Mouse (Mus musculus) heart, adult 9 months (tissue): ENCODE results near the gene Ern1.
"Not testable (repeated sequence)": the region's sequence is repeated elsewhere in the genome, so short reads cannot be mapped to it uniquely, and the experiment has no call there.

ENCODE experiments used
- DNase-seq, 2 experiments: peaks; one replicate each; pipeline ENCODE4 v3.0.0; 2022; ENCODE audit warnings: low spot score in 2 of 2

Gene Ern1

GRCm38 (mm10) chr11:106481651-106482050 lies 6.0 kb downstream of the Ern1 start:
- no peak for DNase-seq

- DNase-seq = no peak
Observed at GRCm38 (mm10) chr11:106480530-106480885, 7.1 kb downstream of the Ern1 start.

- DNase-seq = no peak
Observed at GRCm38 (mm10) chr11:106479619-106480529, 7.8 kb downstream of the Ern1 start.

- no peak for DNase-seq
Observed at GRCm38 (mm10) chr11:106478745-106479144, 8.9 kb downstream of the Ern1 start.

GRCm38 (mm10) chr11:106477505-106478160 lies 10.0 kb downstream of the Ern1 start:
- no peak for DNase-seq

GRCm38 (mm10) chr11:106475309-106475708 lies 12.3 kb downstream of the Ern1 start:
- DNase-seq = no peak

GRCm38 (mm10) chr11:106471629-106472028 lies 16.0 kb downstream of the Ern1 start:
- no peak for DNase-seq

GRCm38 (mm10) chr11:106468509-106468908 lies 19.1 kb downstream of the Ern1 start:
- DNase-seq = no peak

GRCm38 (mm10) chr11:106465932-106466331 lies 21.7 kb downstream of the Ern1 start:
- DNase-seq = no peak

GRCm38 (mm10) chr11:106465545-106465903 lies 22.1 kb downstream of the Ern1 start:
- no peak for DNase-seq

- DNase-seq = no peak
Observed at GRCm38 (mm10) chr11:106464681-106465544, 22.7 kb downstream of the Ern1 start.

GRCm38 (mm10) chr11:106463845-106464244 lies 23.8 kb downstream of the Ern1 start:
- DNase-seq = no peak

GRCm38 (mm10) chr11:106462309-106462708 lies 25.3 kb downstream of the Ern1 start:
- DNase-seq = peak in 1 of 2 experiments; percentile 3

- no peak for DNase-seq
Observed at GRCm38 (mm10) chr11:106461145-106461932, 26.3 kb downstream of the Ern1 start.

- DNase-seq = no peak
Observed at GRCm38 (mm10) chr11:106460671-106461070, 27.0 kb downstream of the Ern1 start.

GRCm38 (mm10) chr11:106458540-106458939 lies 29.1 kb downstream of the Ern1 start:
- DNase-seq = no peak

- no peak for DNase-seq
Observed at GRCm38 (mm10) chr11:106443646-106444045, 44.0 kb downstream of the Ern1 start.

GRCm38 (mm10) chr11:106442564-106442963 lies 45.1 kb downstream of the Ern1 start:
- DNase-seq = not testable (repeated sequence)

GRCm38 (mm10) chr11:106440318-106440717 lies 47.3 kb downstream of the Ern1 start:
- DNase-seq = no peak

GRCm38 (mm10) chr11:106439355-106439754 lies 48.3 kb downstream of the Ern1 start:
- no peak for DNase-seq

GRCm38 (mm10) chr11:106438524-106439177 lies 49.0 kb downstream of the Ern1 start:
- DNase-seq = no peak
